Mouse (Mus musculus): ENCODE data around the gene Sema4g.
A peak's percentile ranks its signal among the peaks of the same experiment; 100 is the strongest.

The Sema4g gene

DNA sequence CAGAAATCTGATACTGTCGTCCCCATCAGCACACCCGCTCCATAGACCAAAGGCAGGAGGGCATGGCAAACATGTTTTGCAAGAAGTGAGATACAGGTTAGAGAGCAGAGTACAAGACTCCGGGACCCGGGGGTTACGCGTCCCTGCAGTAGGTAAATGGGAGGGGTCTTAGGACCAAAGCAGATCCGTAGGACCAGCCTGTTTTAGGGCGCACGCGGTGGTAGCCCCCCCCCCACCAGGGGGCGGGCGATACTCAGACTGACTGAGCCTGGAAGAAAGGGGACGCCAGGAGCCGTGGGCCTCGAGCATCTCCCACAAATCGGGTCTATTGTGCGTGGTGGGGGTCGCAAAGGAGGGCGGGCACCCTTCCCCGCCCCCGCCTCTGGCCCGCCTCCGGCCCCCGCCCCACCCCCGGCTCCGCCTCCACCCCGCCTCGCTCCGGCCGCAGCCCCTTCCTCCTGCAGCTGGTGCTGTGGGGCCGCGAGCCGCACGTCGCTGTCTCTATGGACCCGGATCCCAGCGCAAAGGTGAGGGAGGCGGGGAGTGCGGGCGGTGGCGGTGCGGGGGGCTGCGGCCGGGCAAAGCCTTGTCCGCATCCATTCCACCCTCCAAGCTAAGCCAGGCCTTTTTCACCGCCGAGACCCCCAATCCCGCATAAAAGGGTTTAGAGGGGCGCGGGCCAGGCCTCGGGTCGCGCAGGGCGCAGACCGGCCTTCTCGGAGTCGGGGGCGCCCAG is at the start of gene Sema4g:
Gene Sema4g, plus strand, starts transcription at position 271 of the 736 bp plus-strand sequence.
- no peak; the same call in 1 of the 2 replicates for ATAC-seq (ENCODE audit: insufficient number of reproducible peaks, low FRiP score, low TSS enrichment)

DNA sequence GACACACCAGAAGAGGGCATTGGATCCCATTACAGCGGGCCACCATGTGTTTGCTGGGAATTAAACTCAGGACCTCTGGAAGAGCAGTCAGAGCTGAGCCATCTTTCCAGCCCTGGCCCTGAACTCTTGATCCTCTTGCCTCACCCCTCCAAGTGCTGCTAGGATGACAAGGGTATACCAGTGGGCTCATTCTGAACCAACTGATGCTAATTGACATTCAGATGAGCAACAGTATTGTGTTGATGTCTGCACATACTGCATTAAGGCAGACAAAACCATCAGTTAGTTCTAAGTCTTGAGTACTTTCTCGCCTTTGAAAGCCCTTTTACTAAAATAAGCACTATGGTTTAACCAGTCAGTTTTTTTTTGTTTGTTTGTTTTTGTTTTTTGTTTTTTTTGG is 29.3 kb upstream of the Sema4g start:
- no peak for ATAC-seq (ENCODE audit: insufficient number of reproducible peaks, low FRiP score, low TSS enrichment)

DNA sequence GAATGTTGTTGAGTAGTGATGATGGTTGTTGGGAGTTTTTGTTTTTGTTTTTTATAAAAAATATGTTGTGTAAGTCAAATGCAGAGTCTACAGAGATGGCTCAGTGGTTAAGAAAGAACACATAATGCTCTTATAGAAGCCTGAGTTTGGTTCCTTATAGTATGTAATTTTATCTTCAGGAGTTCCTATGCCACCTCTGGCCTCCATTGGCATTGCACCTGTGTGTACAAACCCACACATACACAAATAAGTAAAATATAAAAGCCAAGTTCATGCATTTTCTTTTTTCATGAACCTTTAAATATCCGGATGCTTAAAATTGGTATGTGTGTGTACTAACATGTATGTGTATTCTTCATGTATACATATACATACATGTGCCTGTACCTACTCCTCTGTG is 22.9 kb upstream of the Sema4g start:
- no peak for ATAC-seq (ENCODE audit: insufficient number of reproducible peaks, low FRiP score, low TSS enrichment)

DNA sequence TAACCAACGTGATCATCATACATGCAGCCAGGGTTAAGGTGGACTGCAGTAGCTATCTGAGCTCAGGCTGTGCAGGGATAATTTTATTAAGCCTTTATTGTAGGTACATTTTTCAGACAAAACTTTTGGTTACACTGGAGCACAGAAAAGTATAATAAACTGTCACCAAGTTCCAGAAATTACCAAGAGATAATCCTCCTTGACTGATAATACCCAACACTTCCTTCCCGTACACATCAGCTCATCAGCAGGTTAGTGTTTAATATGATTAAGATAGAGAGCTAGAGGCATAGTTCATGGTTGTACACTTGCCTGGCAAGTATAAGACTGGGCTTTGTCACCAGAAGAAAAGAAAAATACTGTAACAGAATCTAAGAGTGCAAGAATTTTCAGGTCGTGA is 20.6 kb upstream of the Sema4g start:
- ATAC-seq (ENCODE audit: insufficient number of reproducible peaks, low FRiP score, low TSS enrichment) = no peak

DNA sequence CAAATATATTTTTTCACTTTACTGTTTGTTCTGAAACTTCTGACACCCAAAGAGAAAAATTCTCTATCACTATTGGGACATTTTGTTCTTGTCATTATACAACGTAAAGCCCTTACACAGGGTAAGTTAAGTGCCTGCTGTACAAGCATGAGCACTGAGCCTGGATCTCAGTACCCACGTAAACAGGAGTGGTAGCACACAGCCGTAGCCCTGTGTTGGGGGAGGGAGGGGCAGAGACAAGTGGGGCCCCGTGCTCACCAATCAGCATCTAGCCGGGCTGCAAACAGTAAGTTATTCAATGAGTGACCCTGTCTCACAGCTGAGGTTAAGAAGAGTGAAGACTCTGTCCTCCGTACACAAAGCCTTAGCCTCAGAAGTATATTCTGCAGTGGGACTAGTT is 12.3 kb upstream of the Sema4g start:
- ATAC-seq (ENCODE audit: insufficient number of reproducible peaks, low FRiP score, low TSS enrichment) = no peak

DNA sequence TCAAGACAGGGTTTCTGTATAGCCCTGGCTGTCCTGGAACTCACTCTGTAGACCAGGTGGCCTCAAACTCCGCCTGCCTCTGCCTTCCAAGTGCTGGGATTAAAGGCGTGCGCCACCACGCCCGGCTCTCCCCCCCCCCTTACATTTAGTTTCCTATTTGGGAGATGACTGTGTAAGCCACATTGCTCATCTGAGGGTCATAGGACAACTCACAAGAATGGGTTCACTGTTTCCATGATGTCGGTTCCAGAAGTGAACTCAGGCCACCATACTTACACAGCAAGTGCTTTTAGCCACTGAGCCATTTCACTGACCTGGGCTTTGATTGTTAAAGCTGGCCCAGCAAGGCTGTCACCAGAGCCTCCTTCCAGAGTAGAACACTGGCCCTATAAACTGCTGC is 11.8 kb upstream of the Sema4g start:
- ATAC-seq (ENCODE audit: insufficient number of reproducible peaks, low FRiP score, low TSS enrichment) = no peak

DNA sequence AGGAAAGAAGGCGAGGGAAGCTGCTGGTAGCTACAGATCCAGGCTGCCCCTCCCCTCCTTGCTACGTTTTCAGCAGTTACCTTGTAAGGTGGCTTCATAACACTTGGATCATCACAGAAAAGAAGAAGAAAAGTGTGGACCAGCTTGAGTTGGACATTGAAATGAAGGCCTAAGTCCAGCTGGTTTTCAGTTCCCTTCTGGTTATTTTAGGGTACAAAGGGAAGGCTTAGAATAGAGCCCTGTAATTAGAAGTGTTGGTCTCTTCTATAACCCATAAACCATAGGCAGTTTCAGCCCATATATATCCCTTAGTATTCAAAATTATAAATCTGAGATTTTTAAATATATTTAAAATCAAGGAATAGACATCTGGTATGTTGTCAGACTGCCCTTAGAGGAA is 8.1 kb upstream of the Sema4g start:
- ATAC-seq (ENCODE audit: insufficient number of reproducible peaks, low FRiP score, low TSS enrichment) = no peak

DNA sequence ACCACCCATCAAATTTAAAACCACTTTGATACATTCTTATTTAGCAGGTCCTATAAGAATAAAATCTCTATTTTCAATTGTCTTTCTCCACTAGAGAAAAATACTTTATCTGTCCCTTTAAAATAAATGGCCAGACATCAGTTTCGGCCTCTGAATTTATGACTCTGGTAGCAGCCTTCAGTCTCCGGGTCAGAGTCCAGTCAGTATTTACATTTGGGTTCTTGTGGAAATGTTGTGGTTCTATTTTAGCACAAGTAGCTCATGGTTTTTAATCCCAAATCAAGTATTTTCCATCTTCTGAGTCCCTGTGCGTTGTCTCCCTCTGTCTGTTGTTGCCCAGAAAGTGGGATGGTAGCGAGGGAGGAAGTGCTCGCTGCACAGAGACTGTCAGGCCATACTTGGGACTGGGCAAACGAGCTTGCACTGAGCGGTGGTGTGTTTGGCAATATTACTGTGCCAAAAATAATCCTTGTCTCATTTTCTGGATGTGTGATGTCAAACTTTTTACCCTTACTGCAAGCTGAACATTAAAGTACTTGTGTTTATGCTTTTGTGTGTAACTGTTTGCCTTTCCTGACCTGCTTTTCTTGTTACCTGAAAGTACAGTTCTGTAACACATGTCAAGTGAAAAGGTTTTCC is 6.3 kb upstream of the Sema4g start:
- no peak for ATAC-seq (ENCODE audit: insufficient number of reproducible peaks, low FRiP score, low TSS enrichment)

DNA sequence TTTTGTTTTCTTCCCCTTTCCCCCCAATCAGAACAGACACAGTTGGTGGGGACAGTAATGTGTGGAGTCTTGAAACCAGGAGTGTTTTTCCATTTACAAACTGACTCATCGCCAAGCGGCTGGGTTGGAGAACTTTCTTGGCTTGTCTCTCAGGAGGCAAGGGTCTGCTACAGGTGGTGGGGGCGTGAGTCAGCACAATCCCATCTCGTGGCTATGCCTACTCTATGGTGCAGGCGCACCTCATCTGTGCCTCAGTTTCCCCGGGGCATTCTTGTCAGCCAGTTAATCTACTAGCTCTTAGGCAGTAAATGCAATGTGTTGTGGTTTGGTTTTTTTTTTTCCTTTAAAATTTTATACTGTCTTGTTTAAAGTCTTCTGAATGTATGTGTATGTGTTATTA is 5.5 kb upstream of the Sema4g start:
- ATAC-seq (ENCODE audit: insufficient number of reproducible peaks, low FRiP score, low TSS enrichment) = no peak

DNA sequence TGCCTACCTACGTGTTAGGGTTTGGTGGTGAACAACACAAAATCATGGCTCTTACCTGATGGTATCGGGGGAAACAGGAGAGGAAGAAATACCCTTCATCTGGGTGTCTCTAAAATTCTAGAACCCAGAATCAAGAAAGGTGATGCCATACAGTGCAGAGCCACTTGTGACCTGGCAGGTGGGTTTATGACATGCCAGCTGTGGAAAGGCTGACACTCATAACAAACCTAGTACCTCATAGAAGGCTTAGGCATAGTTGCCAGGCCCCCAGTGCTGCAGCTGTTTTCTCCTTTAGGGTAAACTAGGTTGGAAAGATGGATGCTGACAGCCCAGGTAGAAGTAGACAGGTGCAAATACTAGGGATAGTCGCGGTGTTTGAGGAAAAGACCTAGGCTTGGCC is 4.5 kb upstream of the Sema4g start:
- no peak for ATAC-seq (ENCODE audit: insufficient number of reproducible peaks, low FRiP score, low TSS enrichment)

DNA sequence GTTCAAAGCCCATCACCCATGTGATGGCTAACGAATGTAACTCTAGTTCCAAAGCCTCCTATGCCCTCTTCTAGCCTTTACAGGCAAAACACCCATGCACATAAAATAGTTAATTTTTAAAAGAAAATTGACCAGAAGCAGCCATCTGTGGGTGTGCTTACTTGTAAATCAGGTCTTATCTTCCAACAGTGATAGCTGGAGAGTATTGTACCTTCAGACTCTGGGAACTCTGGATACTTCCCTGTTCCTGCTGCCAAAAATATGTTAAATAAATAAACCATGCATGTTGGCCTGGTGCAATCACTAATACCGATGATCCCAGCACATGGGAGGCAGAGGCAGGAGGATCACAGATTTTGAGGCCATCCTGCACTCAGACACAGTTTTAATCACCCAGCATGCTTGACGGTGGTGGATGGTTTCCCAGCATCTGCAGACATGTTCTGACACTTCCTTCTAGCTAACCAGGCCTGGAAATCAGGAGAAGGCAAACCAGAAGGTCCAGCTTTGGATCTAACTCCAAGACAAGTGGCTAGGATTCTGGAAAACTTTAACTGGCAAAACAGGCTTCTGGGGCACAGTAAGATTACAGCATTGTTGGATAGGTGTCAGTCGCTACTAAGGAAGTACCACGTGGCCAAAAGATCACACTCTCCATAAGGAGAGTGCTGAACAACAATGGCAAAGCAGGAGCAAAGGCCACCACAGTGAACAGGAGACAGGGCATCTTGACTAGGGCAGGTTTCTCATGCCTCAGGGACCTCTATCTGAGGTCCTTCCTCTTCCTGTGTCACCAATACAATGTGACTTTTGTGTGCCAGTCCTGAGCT is 3.5 kb upstream of the Sema4g start:
- no peak for ATAC-seq (ENCODE audit: insufficient number of reproducible peaks, low FRiP score, low TSS enrichment)

DNA sequence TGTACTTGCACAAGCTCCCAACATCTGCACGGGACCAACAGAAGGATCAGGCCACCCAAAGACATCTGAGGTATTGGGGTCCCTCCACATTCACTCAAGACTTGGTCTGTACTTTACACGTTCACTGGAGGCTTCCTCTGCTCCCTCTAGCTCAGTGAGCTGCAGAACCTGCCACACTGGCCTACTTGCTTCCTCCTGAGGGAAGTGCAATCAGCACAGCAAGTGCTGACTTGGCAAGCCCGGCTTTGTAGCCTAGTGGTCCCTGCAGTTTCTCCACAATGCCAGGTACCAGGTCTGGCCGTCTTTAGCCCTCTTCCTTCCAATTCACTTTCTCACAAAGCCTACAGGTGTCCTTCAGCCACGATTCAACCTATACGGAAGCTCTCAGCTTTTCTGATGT is 1.9 kb upstream of the Sema4g start:
- no peak for ATAC-seq (ENCODE audit: insufficient number of reproducible peaks, low FRiP score, low TSS enrichment)

DNA sequence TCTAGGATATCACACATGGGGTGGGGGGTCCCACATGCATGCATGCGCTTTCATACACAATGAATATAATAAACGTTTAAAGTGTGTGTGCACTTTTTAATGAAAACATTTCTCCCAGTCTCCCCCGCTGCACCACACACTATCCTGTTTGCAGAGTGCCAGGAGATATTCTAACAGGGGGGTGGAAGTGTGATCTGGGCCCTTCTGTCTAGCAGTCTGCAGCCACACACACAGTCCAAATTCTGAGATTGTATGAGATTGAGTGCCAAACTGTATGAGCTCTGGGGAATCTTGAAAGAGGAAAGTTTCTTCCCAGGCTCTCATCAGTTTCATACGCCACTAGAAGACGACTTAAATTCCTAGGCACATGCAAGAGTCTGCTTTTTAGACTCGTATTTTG is 1.1 kb upstream of the Sema4g start:
- no peak for ATAC-seq (ENCODE audit: insufficient number of reproducible peaks, low FRiP score, low TSS enrichment)

DNA sequence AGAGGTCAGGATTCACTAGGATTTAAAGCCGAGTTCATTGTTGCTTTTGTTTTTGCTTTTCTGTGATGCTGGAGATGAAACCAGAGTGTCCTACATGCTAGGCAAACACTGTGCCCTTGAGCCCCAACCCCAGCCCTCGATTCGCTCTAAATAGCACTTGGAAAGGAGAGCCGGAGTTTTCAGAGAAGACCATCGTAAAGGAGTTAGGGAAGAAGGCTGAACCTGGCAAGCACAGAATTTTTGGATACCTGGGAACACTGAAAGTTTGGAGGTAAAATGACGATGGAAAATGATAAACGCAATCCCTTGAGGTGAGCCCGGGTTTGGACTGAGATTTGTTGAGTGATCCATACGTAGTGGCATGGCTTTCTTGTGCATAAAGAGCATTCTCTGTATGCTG is 580 bp upstream of the Sema4g start:
- ATAC-seq (ENCODE audit: insufficient number of reproducible peaks, low FRiP score, low TSS enrichment) = no peak

DNA sequence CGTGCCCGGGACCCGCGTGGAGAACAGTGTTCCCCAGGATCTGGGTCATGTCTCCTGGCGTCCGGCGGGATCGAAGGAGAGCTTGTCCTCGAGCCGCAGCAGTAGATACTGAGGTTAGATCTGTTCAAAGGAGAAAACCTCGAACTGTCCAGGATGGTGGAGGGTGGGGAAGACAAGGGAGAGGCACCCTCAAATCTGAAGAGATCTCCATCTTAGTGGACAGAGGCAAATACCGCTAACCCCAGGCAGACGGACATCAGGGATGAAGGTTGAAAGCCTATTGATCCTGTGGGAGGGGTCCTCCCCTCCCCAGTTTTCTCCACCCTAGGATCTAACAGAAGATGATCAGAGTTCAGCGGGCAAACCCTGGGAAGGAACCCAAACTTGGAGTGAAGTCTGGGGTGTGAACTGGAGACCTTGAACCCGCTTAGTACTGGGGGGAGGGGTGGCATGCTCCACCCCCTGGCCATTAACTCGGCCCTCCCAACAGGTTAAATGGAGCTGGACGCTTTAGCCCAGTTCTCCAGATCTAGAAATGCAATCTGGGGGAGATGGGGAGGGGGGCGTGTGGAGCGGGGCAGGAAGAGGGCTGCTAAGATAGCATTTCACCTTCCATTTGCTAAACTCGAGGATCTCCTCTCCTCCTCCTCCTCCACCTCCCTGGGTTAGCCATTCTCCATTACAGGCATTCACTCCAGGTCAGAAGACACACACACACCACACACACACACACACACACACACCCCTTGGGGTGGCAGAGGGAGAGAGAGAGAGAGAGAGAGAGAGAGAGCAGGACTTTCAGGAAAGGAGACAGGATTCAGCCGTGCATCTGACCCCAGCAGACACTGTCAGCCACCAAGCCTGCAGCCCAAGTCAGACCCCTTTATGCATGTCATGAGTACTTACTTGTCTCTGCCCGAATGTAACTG is 930 bp downstream of the Sema4g start:
- no peak for ATAC-seq (ENCODE audit: insufficient number of reproducible peaks, low FRiP score, low TSS enrichment)

DNA sequence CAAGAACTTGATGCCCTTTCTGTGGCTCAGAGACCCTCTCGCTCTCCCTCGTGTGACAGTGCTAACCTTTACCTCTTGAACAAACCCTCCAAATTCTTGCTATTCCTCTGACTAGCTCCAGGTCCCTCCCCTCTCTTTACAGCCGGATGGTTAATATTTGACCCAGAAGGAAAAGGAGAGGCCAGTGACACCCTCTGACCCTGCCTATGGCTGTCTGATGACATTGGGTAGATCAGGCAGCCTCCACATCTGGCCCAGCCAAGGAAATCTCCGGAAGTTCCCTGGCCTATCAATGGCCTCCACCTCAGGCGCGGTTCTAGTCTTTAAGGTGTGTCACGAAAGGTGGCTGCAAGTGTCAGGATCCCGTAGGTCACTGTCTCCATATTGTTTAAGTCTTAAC is 2.1 kb downstream of the Sema4g start:
- ATAC-seq (ENCODE audit: insufficient number of reproducible peaks, low FRiP score, low TSS enrichment) = no peak

DNA sequence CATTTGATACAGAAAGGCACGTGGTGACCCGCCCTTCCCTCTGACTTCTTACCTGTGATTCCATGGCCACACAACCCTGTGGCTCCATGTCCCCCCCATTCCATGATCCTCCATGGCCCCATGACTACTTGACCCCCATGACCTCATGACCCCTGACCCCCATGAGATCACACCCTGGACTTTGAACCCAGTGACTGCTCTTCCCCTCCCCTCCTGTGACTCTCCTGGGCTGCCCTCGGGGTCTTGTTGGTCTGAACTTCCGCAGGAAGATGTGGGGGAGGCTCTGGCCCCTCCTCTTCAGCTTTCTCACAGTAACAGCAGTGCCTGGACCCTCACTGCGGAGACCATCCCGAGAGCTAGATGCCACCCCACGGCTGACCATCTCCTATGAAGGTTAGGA is 3.3 kb downstream of the Sema4g start:
- no peak for ATAC-seq (ENCODE audit: insufficient number of reproducible peaks, low FRiP score, low TSS enrichment)

DNA sequence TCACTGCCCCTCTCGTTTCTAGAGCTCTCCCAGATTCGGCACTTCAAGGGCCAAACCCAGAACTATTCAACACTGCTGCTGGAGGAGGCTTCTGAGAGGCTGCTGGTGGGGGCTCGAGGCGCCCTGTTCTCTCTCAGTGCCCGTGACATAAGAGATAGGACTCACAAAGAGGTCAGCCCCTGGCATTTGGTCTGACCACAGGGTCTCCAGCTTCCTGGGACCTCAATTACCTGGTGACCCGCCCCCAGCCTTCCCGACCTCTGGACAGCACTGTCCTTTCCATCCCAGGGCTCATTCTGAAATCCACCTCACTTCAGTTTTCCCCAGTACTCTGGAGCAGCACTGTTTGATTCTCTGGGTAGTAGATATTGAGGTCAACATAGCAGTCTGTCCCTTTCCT is 3.8 kb downstream of the Sema4g start:
- no peak for ATAC-seq (ENCODE audit: insufficient number of reproducible peaks, low FRiP score, low TSS enrichment)

DNA sequence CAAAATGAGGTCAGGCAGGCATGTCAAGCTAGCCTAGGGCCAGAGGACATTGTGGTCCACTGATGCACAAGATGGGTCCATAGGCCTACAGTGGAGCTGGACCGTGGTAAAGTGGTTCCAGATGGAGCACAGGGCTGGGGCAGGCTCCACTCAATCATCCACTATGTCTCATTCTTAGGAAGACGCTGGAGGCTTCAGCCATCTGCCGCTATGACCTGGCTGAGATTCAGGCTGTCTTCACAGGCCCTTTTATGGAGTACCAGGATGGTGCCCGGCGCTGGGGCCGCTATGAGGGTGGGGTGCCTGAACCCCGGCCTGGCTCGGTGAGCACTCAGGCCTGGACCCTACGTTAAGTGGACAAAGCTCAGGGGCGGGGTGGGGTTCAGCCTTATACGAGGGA is 8.9 kb downstream of the Sema4g start:
- peak; percentile 11; the same call in 1 of the 2 replicates for ATAC-seq (ENCODE audit: insufficient number of reproducible peaks, low FRiP score, low TSS enrichment)

DNA sequence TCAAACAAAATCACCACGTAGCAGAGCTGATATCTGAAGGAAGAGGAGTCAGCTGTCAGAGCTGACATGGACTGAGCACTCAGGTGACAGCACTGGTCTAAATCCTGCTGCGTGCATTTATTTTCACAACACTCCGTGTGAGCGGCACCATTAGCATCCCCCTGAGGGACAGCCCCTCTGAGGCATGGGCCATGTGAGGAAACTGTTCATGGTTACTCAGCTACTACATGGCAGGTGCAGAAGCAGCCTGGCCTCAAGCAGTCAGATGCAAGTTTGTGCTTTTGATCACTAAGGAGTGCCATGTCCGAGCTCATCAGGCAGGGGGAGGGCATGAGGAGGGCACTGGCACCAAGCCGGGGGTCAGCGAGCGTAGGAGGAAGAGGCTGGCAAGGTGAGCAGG is 10.7 kb downstream of the Sema4g start:
- no peak for ATAC-seq (ENCODE audit: insufficient number of reproducible peaks, low FRiP score, low TSS enrichment)
